Mouse (Mus musculus) limb, embryonic 11.5 days (tissue): ENCODE results near the gene Asf1b. TPM values are rescaled to one million over a fixed set of nuclear protein-coding genes. Genes with fewer than 3 reads are reported as not detected.
A peak's percentile ranks its signal among the peaks of the same experiment; 100 is the strongest.

ENCODE experiments used
- ATAC-seq: fragments of 200-750 bp; cut with Nextera tagmentation; 2 replicates; pipeline ENCODE4 v1.8.0; 2017; ENCODE audit warnings: low read depth; ENCODE audit not compliant: insufficient number of reproducible peaks, low FRiP score, low TSS enrichment
- DNase-seq: peaks from one replicate; pipeline ENCODE4 v3.0.0-alpha.2; 2015; ENCODE audit warnings: low spot score
- H3K27ac ChIP-seq: fragments of 300-500 bp; sonication (generic); replicated peaks from 2 replicates; pipeline ENCODE4 v1.5.1; 2014; ENCODE audit warnings: low read depth, mild to moderate bottlenecking, low read length
- H3K27me3 ChIP-seq: fragments of 300-500 bp; sonication (generic); 2 replicates; pipeline ENCODE4 v1.6.1; 2014; ENCODE audit warnings: mild to moderate bottlenecking, low read length, mixed read lengths; ENCODE audit not compliant: control insufficient read depth, insufficient read depth
- H3K36me3 ChIP-seq: fragments of 300-500 bp; sonication (generic); 2 replicates; pipeline ENCODE4 v1.6.1; 2014; ENCODE audit warnings: mild to moderate bottlenecking, low read length, moderate library complexity, mixed read lengths; ENCODE audit not compliant: control insufficient read depth, insufficient read depth
- H3K4me1 ChIP-seq: fragments of 300-500 bp; sonication (generic); 2 replicates; pipeline ENCODE4 v1.6.1; 2014; ENCODE audit warnings: low read length, mixed read lengths; ENCODE audit not compliant: control insufficient read depth, insufficient read depth
- H3K4me2 ChIP-seq: fragments of 300-500 bp; sonication (generic); 2 replicates; pipeline ENCODE4 v1.6.1; 2014; ENCODE audit warnings: low read depth, mild to moderate bottlenecking, moderate library complexity; ENCODE audit not compliant: severe bottlenecking
- H3K4me3 ChIP-seq: fragments of 300-500 bp; sonication (generic); 2 replicates; pipeline ENCODE4 v1.5.1; 2014; ENCODE audit warnings: low read depth, low read length
- H3K9ac ChIP-seq: fragments of 300-500 bp; sonication (generic); 2 replicates; pipeline ENCODE4 v1.6.1; 2014; ENCODE audit warnings: mild to moderate bottlenecking, low read length
- H3K9me3 ChIP-seq: fragments of 300-500 bp; sonication (generic); 2 replicates; pipeline ENCODE4 v1.6.1; 2016; ENCODE audit warnings: low read length; ENCODE audit not compliant: control insufficient read depth
- WGBS: fragments of 180-500 bp; shearing (Covaris S2); extraction: QIAGEN DNeasy Blood & Tissue Kit; methylation state at CpG from one replicate; pipeline ENCODE4 v1.1.7; 2014; 5-methylcytosine and 5-hydroxymethylcytosine counted together
- polyA plus RNA-seq: library from polyadenylated mRNA; unstranded; fragments of >200 nt; fragmentation: Nextera tagmentation; extraction: Ambion mirVana; gene quantifications from 2 replicates; pipeline ENCODE4 v1.2.1, GENCODE M21; 2014

Asf1b gene
- polyA plus RNA-seq, 1 experiment from 2014 or later = 81.8 TPM

DNA sequence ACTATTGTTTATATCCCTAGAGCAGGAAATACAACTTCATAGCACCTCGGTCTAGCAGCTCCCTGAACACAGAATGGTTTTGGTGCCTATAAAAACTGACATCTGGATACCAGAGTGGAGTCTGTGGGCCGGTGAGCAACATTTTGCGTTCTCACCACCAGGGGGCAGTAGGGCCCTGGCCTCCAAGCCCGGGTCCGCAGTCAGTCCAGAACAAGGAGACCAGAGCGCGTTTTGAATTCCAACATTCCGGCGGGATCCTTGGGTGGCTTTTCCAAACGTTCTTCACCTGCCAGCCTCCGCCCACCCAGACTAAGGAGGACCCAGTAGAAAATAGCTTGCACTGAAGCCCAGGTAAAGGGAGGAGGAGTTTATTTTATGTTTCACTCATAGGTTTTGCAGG, 54.6 kb downstream of the Asf1b start:
- no peak for ATAC-seq
- no peak overlapping the region for H3K27ac ChIP-seq
- H3K4me2 ChIP-seq = no peak overlapping the region
- peak; percentile 95 for DNase-seq
- H3K4me1 ChIP-seq = peaks cover 23% of the 10 kb centered on the region
- no peaks in the 10 kb centered on the region for H3K9me3 ChIP-seq
- H3K4me3 ChIP-seq = no peak overlapping the region
- no peaks in the 10 kb centered on the region for H3K36me3 ChIP-seq
- WGBS = under 1% methylated on average over 11 of the region's 11 CpGs
- no peak overlapping the region for H3K9ac ChIP-seq
- H3K27me3 ChIP-seq = peaks cover 36% of the 10 kb centered on the region

DNA sequence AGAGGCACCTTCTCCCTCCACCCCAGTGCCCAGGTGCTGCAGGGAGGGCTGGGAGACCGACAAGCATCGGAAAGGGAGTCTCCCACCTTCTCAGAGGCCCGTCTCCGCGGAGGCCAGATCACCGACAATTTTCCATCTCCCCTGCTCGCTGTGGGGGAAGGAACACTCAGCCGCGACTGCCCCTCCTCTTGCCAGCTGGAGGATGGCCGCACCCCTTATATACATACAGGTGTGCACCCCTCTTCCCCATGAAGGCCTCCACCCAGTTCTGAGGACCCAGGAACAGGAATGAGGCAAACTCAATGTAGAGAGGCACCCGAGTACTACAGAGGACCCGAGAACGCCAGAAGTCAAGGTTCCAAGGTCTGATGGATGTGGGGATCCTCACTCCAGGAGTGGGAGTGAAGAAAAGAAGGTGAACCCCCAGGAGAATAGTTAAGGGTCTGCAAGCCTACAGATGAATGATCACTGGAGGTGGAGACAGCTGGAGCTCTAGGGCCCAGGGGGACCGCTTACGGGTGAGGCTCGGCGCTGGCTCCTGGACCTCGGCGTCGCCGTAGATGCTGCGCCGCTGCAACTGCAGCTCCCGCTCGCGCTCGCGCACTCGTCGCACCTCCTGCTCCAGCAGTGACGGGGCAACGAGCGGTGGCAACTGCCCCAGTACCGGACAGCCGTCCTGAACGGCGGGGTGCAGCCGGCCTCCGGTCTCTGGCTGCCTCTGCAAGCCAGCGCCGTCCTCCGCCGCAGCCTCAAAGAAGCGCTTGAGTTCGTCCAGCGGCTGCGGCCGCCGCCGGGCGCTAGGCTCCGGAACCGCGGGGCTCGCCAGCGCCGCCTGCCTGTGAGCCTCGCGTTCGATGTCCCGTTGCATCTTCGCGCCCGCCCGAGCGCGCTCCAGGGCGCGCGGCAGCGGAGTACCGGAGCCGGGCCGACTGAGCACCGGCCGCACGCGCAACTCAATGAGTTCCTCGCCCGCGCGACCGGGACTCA, 55.6 kb downstream of the Asf1b start:
- Histone ChIP-seq H3K9me3 (no peaks in the 10 kb centered on the region; the same call in 1 of the 2 replicates), H3K36me3 (no peaks in the 10 kb centered on the region), H3K27me3 (peaks cover 36% of the 10 kb centered on the region), H3K4me2 (peak overlapping the region; percentile 93), H3K9ac (peak overlapping the region; percentile 56), H3K4me3 (peak overlapping the region; percentile 49), H3K4me1 (peaks cover 23% of the 10 kb centered on the region), H3K27ac (no peak overlapping the region)
- 2% methylated on average over 79 of the region's 83 CpGs for WGBS
- ATAC-seq (no peak; the same call in 1 of the 2 replicates), DNase-seq (peak; percentile 82)

DNA sequence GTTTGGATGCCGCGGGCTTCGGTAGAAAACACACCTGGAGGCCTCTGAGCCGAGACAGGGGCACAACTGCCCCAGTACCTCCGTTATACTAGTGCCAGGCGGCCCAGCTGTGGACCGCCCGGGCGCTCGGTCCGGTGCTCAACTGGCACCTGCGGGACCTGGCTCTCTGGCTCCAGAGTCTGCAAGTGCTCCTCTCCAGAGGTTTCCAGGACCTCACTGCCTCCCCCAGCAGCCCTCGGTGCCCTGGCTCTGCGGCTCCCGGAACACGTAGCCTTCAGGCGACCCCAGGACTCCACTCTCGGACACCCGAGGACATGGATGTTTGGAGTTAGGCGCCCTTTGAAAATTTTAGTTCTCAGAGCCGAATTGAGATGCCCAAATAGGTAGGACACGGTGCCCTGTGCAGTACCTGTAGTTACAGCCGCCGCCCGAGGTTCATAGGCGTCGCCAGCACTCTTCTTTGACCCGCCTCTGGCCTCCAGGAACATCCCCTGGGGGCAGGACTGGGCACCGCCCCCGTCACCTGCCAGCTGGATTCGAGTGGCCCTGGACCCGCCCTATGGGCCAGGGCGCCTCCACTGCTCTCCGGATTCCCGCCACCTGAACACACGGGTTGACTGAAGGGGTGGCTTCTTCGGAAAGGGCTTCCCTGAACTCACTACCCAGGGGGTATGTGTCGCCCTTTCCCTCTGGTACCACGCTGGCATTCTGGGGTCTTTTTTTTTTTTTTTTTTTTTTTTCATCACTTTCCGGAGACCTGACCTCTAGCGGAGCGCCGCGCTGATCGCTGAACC, 56.6 kb downstream of the Asf1b start, which contains the start of gene 2210011C24Rik:
Gene 2210011C24Rik, minus strand, starts transcription at position 467 of the 794 bp plus-strand sequence.
- DNase-seq (peak; percentile 60), ATAC-seq (0 out of 2 replicates have a peak, but pooled peaks have one; percentile 17)
- Histone ChIP-seq H3K36me3 (no peaks in the 10 kb centered on the region), H3K9ac (peak within 1 kb of the TSS; percentile 56), H3K4me1 (peaks cover 23% of the 10 kb centered on the region), H3K9me3 (no peaks in the 10 kb centered on the region; the same call in 1 of the 2 replicates), H3K27ac (no peak within 1 kb of the TSS), H3K27me3 (peaks cover 36% of the 10 kb centered on the region), H3K4me3 (peak within 1 kb of the TSS; percentile 49), H3K4me2 (peak within 1 kb of the TSS; percentile 93)
- 1% methylated on average over 45 of the region's 45 CpGs for WGBS

DNA sequence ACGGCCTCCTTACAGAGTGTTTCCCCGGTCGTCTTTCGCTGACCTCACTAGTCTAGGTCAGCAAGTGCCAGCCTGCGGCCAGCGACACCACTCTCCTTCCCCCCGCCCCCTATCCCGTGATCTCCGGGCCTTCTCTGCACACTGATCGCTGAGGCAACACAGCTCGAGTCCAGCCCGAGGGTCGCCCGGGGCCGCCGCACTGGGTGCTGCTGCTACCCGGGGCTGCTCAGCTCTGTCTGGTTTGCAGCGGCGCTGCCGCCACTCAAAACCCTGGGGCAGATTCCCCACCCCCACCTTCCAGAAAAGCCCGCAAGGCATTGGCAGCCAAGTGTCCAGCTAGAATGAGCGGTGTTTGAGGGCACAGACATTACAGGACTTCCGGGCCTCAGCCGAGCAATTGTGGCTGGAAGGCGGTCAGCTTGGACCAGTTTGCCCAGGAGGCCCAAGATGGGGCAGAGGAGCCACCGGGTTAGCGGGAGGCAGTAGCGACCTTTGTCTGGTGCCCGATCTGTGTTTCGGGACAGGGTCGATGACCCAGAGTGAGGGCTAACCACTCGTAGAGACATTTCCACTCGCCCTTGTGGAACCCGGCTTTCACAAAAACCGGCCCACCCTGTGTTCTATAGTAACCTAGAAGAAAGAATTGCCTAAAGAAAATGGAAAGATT, 57.3 kb downstream of the Asf1b start:
- no peaks in the 10 kb centered on the region; the same call in 1 of the 2 replicates for H3K9me3 ChIP-seq
- H3K4me1 ChIP-seq = peaks cover 23% of the 10 kb centered on the region
- no peaks in the 10 kb centered on the region for H3K36me3 ChIP-seq
- H3K4me2 ChIP-seq = peak overlapping the region; percentile 93
- H3K4me3 ChIP-seq = peak overlapping the region; percentile 49
- no peak for ATAC-seq
- H3K27ac ChIP-seq = no peak overlapping the region
- no peak for DNase-seq
- peak overlapping the region; percentile 30; the same call in 1 of the 2 replicates for H3K9ac ChIP-seq
- H3K27me3 ChIP-seq = peaks cover 36% of the 10 kb centered on the region
- WGBS = 6% methylated on average over 35 of the region's 35 CpGs

DNA sequence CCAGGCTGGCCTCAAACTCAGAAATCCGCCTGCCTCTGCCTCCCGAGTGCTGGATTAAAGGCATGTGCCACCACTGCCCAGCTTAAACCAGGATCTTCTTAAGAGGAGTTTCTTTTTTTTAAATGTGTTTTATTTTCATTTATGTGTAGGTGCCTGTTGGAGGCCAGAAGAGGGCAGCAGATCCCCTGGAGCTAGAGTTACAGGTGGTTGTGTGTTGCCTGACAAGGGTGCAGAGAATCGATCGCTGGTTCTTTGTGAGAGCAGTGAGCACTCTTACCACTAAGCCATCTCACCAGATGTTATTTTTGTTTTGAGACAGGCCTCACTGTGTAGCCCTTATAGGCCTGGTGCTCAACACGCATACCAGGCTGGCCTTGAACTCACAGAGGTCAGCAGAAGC, 60.5 kb downstream of the Asf1b start:
- no peak for DNase-seq
- H3K27ac ChIP-seq = no peak overlapping the region
- 91% methylated on average over 5 of the region's 5 CpGs for WGBS
- H3K4me3 ChIP-seq = no peak overlapping the region
- no peaks in the 10 kb centered on the region for H3K36me3 ChIP-seq
- H3K4me1 ChIP-seq = peaks cover 16% of the 10 kb centered on the region; the same call in 1 of the 2 replicates
- no peaks in the 10 kb centered on the region; the same call in 1 of the 2 replicates for H3K9me3 ChIP-seq
- H3K9ac ChIP-seq = no peak overlapping the region
- H3K27me3 ChIP-seq = peaks cover 33% of the 10 kb centered on the region
- no peak overlapping the region for H3K4me2 ChIP-seq
- ATAC-seq = no peak

DNA sequence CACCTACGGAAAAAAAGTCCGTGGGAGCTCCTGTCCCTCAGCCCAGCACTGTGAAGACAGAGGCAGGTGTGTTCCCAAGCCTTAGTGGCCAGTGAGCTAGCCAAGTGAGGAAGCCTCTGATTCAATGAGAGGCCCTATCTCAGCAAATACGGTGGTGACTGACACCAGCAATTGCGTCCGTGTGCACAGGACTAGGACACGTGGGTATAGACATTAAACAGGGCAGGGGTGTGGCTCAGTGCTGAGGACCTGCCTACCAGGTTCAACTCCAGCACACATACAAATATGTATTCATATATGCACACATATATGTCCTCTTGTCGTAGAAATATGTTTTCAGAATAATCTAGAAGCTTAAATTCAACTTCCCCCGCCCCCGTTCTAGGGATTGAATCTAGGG, 64.4 kb downstream of the Asf1b start:
- no peak overlapping the region for H3K4me2 ChIP-seq
- H3K4me1 ChIP-seq = 0 out of 2 replicates have a peak, but pooled peaks cover 7% of the 10 kb centered on the region
- H3K9me3 ChIP-seq = no peaks in the 10 kb centered on the region; the same call in 1 of the 2 replicates
- no peak overlapping the region for H3K9ac ChIP-seq
- H3K27ac ChIP-seq = no peak overlapping the region
- DNase-seq (no peak), ATAC-seq (no peak)
- peaks cover 15% of the 10 kb centered on the region; the same call in 1 of the 2 replicates for H3K27me3 ChIP-seq
- 85% methylated on average over 9 of the region's 9 CpGs for WGBS
- no peaks in the 10 kb centered on the region for H3K36me3 ChIP-seq
- no peak overlapping the region for H3K4me3 ChIP-seq
